Mouse (Mus musculus): ENCODE measurements around the gene Resp18.

Resp18 gene

DNA sequence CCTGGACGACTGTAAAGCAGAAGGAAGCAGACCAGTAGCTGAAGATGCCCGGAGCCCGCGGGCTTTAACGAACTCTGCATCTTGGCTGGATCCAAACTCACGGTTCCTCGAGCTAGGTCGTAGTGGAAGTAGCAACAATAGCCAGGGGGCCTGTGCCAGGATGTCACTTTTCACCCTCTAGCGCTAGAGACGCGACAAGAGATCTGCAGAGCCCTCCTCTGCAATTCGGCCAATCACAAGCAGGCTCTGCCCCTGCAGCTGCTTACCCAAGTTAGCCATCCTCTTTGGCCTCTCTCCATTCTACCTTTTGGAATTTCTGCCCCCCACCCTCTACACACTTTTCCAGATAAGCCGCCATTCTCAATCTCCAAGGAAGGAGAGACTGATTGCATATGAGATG, at the start of gene Resp18:
TSS of gene Resp18 (minus strand) at position 188 of the 400 bp plus-strand sequence.
- no peak for DNase-seq (ENCODE audit: extremely low read depth, low read depth, low spot score)

DNA sequence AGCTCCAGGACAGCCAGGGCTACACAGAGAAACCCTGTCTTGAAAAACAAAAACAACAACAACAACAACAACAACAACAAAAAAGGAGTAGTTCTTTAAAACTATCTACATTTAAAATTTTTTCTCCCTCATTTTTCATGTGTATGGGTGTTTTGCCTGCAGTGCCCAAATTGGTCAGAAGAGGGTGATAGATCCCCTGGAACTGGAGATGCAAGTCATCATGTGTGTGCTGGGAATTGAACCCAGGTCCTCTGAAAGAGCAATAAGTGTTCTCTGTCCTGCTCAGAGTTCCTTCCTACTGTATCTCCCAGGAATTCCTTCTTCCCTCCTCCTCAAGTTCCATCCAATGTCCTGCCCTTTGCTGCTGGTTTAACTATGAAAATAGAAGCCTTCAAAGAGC, 49.2 kb upstream of the Resp18 start:
- DNase-seq (ENCODE audit: extremely low read depth, low read depth, low spot score) = no peak

DNA sequence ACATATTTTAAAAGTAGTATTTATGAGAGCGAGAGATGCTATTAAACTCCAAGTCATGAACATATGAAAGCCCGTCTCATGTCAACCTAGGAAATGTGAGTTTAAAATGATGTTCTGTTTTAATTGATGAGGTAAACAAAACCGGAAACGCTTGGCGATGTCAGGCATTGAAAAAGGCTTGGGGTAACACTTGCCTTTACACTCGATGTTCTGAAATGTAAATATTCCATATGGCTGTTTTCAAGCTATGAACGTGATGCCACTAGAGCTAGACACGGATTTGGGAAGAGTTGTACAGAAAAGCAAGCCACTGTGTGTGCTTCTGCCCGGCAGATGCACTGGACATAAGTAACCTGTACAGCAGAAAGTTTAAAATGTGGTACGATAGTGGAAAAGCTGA, 41.0 kb upstream of the Resp18 start:
- DNase-seq (ENCODE audit: extremely low read depth, low read depth, low spot score) = no peak

GRCm38 (mm10) chr1:75318736-75319135, 40.5 kb upstream of the Resp18 start:
- DNase-seq (ENCODE audit: extremely low read depth, low read depth, low spot score) = no peak

GRCm38 (mm10) chr1:75318301-75318700, 40.1 kb upstream of the Resp18 start:
- DNase-seq (ENCODE audit: extremely low read depth, low read depth, low spot score) = no peak

DNA sequence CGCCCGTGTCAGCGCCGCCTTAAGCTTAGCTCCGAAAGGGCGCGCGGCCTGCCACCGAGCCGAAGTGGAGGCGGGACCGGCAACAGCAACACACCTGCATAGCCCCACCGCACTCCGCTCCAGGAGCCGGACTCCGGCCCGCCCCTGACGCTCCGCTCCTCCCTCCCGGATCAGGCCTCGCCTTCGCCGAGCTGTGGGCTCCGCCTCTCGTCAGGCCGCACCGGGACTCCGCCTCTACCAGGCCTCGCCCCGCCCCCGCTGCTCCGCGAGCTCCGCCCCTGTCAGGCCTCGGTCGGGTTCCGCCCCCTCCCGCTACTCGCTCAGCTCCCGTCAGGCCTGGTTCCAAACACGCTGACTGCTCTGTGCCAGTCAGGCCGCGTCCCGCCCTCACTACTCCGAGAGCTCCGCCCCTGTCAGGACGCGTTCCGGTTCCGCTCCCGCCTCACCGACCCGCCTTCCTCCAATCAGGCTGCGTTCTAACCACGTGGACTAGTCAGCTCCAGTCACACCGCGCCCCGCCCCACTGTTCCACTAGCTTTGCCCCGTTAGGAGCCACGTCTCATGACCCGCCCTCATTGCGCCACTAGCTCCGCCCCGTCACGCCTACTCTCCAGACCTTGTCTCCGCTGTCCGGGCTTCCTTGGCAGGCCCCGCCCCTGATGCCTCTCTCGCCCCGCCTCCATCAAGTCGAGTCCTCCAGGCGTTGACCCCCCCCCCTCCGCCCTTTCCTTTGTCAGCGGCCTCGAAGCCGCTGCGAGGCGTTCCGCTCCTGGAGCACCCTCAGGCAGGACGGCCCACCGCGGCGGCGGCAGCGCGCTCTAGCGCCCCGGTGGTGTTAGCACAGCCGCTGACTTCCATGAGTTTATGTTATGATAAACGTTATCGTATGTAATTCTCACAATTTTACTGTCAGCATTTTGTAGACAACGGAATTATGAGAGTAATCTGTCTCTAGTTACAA, 39.3 kb upstream of the Resp18 start, which contains the start of gene Dnpep:
TSS of gene Dnpep (minus strand) at position 750 of the 961 bp plus-strand sequence.
- DNase-seq (ENCODE audit: extremely low read depth, low read depth, low spot score) = peak; percentile 96

- no peak for DNase-seq (ENCODE audit: extremely low read depth, low read depth, low spot score)
Measured at GRCm38 (mm10) chr1:75316861-75317240, 38.6 kb upstream of the Resp18 start.

DNA sequence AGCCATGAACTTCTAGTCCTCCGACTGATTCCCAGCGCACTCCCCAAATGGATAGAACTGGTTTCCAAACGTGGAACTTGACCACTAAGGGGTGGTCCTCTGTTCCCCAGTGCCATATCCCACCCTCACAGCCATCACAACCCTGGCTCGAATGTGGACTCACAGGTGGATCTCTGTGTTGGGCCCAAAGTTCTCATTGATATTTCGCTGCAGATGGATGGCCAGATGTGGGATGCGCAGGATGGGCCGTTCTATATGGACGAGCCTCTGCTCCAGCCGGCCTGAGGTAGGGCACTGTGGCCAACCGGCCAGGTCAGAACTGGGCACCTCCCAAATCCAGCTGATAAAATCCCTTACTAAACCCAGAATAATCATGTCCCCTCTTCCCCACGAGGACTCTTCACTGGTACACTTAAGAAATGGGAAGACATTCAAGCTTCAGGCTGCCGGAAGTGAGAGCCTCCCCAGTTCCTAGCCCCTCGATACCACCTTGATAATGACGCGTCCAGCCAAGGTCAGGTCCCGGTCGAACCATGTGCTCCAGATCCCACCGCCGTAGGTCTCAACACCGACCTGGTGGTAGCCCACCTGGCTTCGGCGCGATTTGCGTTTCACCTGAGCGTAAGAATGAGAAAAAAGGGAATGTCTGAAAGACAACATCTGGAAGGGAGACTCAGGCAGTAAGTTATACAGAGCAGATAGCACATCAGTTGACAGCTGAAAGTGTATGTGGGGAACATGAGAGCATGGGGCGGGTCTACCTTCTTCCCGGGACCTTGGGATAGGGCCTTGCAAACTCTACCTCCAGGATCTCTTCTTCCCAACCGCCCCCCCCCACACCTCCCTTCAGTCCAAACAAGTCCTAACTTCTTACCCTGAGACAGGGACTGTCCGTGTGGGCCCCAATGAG, 37.5 kb upstream of the Resp18 start:
- no peak for DNase-seq (ENCODE audit: extremely low read depth, low read depth, low spot score)

DNA sequence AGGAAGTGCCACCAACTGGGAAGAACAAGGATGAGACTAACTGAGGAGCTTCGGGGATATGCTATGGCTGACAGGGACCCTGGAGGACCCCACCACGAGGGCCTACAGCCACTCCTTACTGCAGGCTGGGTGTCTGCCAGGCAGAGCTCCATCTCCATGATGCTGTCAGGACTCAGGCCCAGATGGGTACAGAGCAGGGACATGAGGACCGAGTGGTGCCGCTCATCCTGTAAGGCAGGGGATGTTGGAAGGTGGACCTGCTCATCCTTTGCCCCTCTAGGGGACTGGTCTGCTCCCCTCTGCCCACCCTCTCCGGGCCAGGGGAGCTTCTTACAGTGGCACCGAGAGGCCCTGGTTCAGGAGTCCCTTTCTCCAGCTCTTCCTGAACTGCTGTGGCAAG, 36.8 kb upstream of the Resp18 start:
- DNase-seq (ENCODE audit: extremely low read depth, low read depth, low spot score) = no peak

GRCm38 (mm10) chr1:75311694-75312093, 33.5 kb upstream of the Resp18 start:
- DNase-seq (ENCODE audit: extremely low read depth, low read depth, low spot score) = no peak

DNA sequence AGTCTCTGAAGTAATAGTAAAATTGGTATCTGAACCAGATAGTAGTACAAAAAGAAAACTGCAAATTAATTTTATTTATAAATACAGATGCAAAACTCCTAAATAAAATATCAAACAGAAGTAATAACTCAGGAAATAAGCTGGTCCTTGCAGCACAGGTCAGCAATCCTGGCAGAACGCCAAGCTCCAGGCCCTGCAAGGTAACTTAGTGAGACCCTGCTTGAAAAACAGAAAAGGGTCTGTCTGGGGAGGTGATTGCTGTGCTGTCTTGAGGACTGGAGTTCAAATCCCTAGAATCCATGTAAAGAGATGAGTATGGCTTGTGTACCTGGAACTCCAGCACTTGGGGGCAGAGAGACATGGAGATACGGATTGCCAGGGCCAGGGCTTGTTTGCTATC, 26.4 kb upstream of the Resp18 start:
- no peak for DNase-seq (ENCODE audit: extremely low read depth, low read depth, low spot score)

- no peak for DNase-seq (ENCODE audit: extremely low read depth, low read depth, low spot score)
Measured at GRCm38 (mm10) chr1:75294294-75294693, 16.1 kb upstream of the Resp18 start.

GRCm38 (mm10) chr1:75293331-75293701, 15.1 kb upstream of the Resp18 start:
- DNase-seq (ENCODE audit: extremely low read depth, low read depth, low spot score) = no peak

DNA sequence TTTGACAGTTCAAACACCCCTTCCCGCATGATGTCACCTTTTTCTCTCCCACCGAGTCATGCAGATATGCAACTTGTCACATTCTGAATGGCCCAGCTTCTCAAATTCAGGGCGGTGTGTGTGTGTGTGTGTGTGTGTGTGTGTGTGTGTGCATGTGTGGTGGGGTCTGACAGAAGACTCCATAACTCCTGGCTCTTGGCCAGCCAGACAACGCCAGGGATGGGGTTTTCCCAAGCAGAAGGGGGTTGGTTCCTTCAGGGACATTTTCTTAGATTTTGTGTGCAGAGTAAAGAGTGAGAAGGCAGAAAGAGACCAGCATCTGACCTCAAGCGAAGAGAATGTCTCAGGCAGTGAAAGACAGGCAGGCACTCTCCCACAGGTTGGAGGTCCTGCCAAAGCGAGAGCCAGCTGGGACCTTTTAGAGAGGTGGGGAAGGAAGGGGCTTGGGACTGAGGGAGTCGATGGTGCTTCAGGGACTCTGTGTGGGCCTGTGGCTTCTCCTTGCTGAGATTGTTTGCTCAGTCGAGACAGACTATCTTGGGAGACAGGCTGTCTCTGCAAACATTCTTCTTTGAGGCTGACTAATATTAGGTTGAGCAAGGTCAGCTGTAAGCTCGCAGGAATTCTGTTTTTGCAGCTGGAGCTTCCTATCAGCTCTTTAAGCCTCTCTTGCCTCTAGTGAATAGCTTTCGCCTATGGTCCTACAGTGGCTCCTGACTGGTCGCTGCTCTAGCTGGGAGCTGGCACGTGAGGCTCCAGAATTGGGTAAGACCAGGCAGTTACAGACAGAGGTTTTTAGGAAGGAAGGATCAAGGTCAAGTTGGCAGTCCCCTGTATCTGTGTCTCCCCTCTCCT, 14.5 kb upstream of the Resp18 start:
- no peak for DNase-seq (ENCODE audit: extremely low read depth, low read depth, low spot score)

GRCm38 (mm10) chr1:75291321-75291720, 13.1 kb upstream of the Resp18 start:
- no peak for DNase-seq (ENCODE audit: extremely low read depth, low read depth, low spot score)

- DNase-seq (ENCODE audit: extremely low read depth, low read depth, low spot score) = no peak
Measured at GRCm38 (mm10) chr1:75290582-75290981, 12.4 kb upstream of the Resp18 start.

DNA sequence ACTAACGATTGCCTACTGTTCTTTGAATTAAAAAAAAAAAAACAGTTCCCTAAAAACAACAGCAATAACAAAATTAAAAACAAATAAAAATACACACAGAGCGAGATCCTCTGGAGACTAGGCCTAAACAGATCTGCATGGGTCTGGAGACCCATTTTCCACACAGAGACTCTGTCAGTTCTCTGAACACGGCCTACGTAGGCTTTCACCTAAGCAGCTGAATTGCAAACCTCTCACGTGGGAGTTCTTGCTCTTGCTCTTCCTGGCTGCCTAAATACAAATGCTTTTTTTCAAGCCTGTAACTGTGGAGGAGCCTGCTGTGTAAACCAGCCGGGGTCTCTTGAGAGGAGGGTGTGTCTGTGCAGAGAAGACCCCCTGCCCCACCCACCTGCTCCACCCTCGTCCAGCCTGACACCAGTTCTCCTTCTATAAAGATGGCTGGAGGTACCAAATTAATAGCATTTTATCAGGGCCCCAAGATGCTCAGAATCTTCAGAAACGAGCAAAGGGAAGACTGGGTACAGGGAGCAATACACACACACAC, 11.7 kb upstream of the Resp18 start:
- DNase-seq (ENCODE audit: extremely low read depth, low read depth, low spot score) = no peak

GRCm38 (mm10) chr1:75289376-75289775, 11.2 kb upstream of the Resp18 start:
- no peak for DNase-seq (ENCODE audit: extremely low read depth, low read depth, low spot score)

GRCm38 (mm10) chr1:75284911-75285310, 6.7 kb upstream of the Resp18 start:
- peak; percentile 28 for DNase-seq (ENCODE audit: extremely low read depth, low read depth, low spot score)

GRCm38 (mm10) chr1:75283017-75283416, 4.8 kb upstream of the Resp18 start:
- DNase-seq (ENCODE audit: extremely low read depth, low read depth, low spot score) = no peak

Data from fat pad, adult 2 months (tissue).